Mouse (Mus musculus) embryonic facial prominence, embryonic 11.5 days (tissue): ENCODE measurements at regions not wholly inside any gene's neighbourhood (a gene's known extent, or its start where the extent isn't known, plus 50 kb on each side); places are given as distances from the start of the nearest gene placed in this dataset.

Experiments used
- ATAC-seq: fragments of 200-750 bp; cut with Nextera tagmentation; replicated peaks from 2 replicates; pipeline ENCODE4 v1.8.0; 2017; ENCODE audit warnings: low read depth; ENCODE audit not compliant: insufficient number of reproducible peaks, low FRiP score, low TSS enrichment
- DNase-seq: peaks from one replicate; pipeline ENCODE4 v3.0.0-alpha.2; 2015; ENCODE audit warnings: low spot score
- H3K27ac ChIP-seq: fragments of 300-500 bp; sonication (generic); replicated peaks from 2 replicates; pipeline ENCODE4 v1.5.1; 2014; ENCODE audit warnings: mild to moderate bottlenecking, low read depth, low read length, control low read depth
- H3K27me3 ChIP-seq: fragments of 300-500 bp; sonication (generic); 2 replicates; pipeline ENCODE4 v1.6.1; 2014; ENCODE audit warnings: mild to moderate bottlenecking, low read length, moderate library complexity, mixed read lengths; ENCODE audit not compliant: control insufficient read depth, insufficient read depth
- H3K36me3 ChIP-seq: fragments of 300-500 bp; sonication (generic); replicated peaks from 2 replicates; pipeline ENCODE4 v1.6.1; 2014; ENCODE audit warnings: low read depth, mild to moderate bottlenecking, low read length, moderate library complexity, mixed read lengths; ENCODE audit not compliant: control insufficient read depth, insufficient read depth
- H3K4me1 ChIP-seq: fragments of 300-500 bp; sonication (generic); 2 replicates; pipeline ENCODE4 v1.6.1; 2014; ENCODE audit warnings: low read length, mixed read lengths; ENCODE audit not compliant: control insufficient read depth, insufficient read depth
- H3K4me2 ChIP-seq: fragments of 300-500 bp; sonication (generic); 2 replicates; pipeline ENCODE4 v1.6.1; 2014; ENCODE audit warnings: low read depth, mild to moderate bottlenecking, control low read depth, low read length, moderate library complexity
- H3K4me3 ChIP-seq: fragments of 300-500 bp; sonication (generic); 2 replicates; pipeline ENCODE4 v1.5.1; 2014; ENCODE audit warnings: low read depth, low read length, control low read depth
- H3K9ac ChIP-seq: fragments of 300-500 bp; sonication (generic); replicated peaks from 2 replicates; pipeline ENCODE4 v1.6.1; 2014; ENCODE audit warnings: mild to moderate bottlenecking, control low read depth, low read length
- H3K9me3 ChIP-seq: fragments of 300-500 bp; sonication (generic); replicated peaks from 2 replicates; pipeline ENCODE4 v1.6.1; 2016; ENCODE audit warnings: mild to moderate bottlenecking, low read length, inconsistent platforms, mixed read lengths; ENCODE audit not compliant: control insufficient read depth
- WGBS: fragments of 180-500 bp; shearing (Covaris S2); extraction: QIAGEN DNeasy Blood & Tissue Kit; methylation state at CpG from one replicate; pipeline ENCODE4 v1.1.7; 2014; 5-methylcytosine and 5-hydroxymethylcytosine counted together

DNA sequence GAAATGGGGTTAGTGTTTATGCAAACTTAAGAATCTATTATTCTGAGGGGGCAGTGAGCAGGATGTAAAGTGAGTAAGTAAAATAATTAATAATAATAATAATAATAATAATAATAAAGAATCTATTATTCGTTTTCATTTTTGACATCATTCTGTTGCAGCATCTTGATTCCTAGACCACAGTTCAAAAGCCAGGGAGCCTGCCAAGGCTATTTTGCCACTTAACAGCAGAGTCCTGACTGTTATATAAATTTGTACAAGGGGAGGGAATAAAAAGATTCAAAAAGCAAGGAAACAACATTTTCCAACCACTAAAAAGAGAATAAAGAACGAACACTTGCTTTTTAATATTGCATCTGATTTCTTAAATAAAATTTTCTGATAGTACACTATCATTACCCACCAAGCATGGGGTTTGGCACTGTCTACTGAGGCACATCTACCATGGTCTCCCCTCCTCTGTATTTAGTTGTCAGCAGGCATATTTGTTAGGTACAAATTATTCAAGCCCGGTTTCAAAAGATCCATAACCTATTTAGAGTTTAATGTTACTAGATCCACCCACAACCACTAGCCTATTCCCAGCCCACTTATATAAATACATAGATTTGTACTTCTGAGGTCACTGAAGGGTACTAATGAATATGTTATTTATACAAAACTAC is 228.8 kb upstream of the Zic4 start:
- Histone ChIP-seq H3K36me3 (no peaks in the 10 kb centered on the region), H3K27me3 (no peaks in the 10 kb centered on the region), H3K9me3 (no peaks in the 10 kb centered on the region), H3K9ac (no peak overlapping the region), H3K4me2 (no peak overlapping the region), H3K4me1 (no peaks in the 10 kb centered on the region), H3K27ac (no peak overlapping the region), H3K4me3 (no peak overlapping the region)
- 85% methylated on average over 3 of the region's 3 CpGs for WGBS
- ATAC-seq (no peak), DNase-seq (no peak)

DNA sequence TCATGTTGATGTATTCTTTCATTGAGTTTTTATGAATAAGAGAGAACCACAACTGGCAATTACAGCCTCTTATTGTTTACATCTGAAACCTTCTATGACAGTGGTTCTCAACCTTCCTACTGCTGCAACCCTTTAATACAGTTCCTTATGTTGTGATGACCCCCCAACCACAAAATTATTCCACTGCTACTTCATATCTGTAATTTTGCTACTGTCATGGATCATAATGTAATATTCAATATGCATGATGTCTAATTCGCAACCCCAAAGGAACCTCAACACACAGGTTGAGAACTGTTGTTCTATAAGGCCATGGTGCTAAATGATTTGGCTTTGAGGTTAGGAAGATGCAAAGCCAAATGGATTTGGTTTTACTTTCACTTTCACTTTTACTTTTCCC is 227.9 kb upstream of the Zic4 start:
- no peaks in the 10 kb centered on the region for H3K4me1 ChIP-seq
- no peak overlapping the region for H3K27ac ChIP-seq
- no peak for DNase-seq
- no peaks in the 10 kb centered on the region for H3K27me3 ChIP-seq
- H3K36me3 ChIP-seq = no peaks in the 10 kb centered on the region
- no peak overlapping the region for H3K4me3 ChIP-seq
- no peak overlapping the region for H3K9ac ChIP-seq
- 81% methylated on average over 1 of the region's 1 CpGs for WGBS
- H3K4me2 ChIP-seq = no peak overlapping the region
- no peak for ATAC-seq
- H3K9me3 ChIP-seq = no peaks in the 10 kb centered on the region

DNA sequence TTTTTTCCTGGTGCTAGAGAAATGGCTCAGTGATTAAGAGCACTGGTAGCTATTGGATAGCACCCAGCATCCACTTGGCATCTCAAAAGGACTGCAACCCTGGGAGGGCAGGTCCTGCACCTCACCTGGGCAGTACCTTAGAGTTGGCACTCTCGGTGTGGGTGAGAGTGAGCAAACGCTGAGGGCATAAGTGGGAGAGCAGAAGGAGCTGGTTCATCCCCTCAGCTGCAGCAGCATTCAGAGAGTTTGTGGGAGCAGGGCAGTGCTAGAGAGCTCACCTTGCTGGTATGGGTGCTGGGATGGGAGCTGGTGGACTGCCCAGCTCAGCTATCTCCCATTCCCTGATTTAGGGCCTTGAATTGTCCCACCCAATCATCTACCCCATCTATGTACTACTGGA is 227.1 kb upstream of the Zic4 start:
- WGBS = 78% methylated on average over 2 of the region's 2 CpGs
- ATAC-seq (no peak), DNase-seq (no peak)
- Histone ChIP-seq H3K9ac (no peak overlapping the region), H3K4me1 (no peaks in the 10 kb centered on the region), H3K36me3 (no peaks in the 10 kb centered on the region), H3K4me3 (no peak overlapping the region), H3K4me2 (no peak overlapping the region), H3K27me3 (no peaks in the 10 kb centered on the region), H3K9me3 (no peaks in the 10 kb centered on the region), H3K27ac (no peak overlapping the region)

DNA sequence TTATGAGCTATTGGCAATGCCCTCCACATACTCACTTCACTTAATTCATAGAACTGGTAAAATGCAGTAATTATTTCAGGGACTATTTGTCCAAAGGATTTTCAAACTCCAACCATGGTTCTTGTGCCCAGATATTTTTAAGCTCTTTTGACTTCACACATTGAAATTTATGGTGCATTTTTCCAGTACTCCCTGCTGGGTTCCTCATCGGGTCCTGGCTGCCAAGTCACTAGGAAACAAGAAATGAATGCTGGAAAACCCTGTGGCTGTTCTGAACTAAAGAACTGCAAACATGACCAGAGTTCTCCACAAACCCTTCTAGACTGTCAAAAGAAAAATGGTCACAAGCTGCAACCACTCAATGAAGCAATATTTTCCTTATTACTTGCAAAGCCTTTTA is 221.6 kb upstream of the Zic4 start:
- no peak overlapping the region for H3K4me3 ChIP-seq
- DNase-seq = no peak
- no peak overlapping the region for H3K4me2 ChIP-seq
- 64% methylated on average over 1 of the region's 1 CpGs for WGBS
- H3K27ac ChIP-seq = no peak overlapping the region
- no peaks in the 10 kb centered on the region for H3K4me1 ChIP-seq
- no peak for ATAC-seq
- no peaks in the 10 kb centered on the region for H3K27me3 ChIP-seq
- H3K9me3 ChIP-seq = no peaks in the 10 kb centered on the region
- no peaks in the 10 kb centered on the region for H3K36me3 ChIP-seq
- H3K9ac ChIP-seq = no peak overlapping the region

DNA sequence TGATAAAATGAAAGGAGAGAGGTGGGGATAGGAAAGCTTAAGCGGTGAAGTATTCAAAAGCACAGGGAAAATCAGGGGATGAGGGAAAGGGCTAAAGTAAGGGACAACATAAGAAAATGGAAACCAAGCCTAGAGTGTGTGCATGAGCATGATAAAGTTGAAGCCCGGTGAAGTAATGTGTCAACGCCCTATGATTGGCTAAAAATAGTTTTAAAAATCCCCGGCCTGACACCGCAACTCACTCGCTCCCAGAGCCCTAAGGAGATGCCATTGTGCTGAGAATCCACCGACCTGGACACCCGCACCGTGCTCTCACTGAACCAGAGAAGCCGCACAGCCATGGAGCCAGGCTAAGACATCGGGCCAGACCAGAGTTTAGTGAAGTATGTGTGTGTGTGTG is 210.3 kb upstream of the Zic4 start:
- Histone ChIP-seq H3K9me3 (no peaks in the 10 kb centered on the region), H3K4me1 (no peaks in the 10 kb centered on the region), H3K9ac (no peak overlapping the region), H3K4me3 (no peak overlapping the region), H3K36me3 (no peaks in the 10 kb centered on the region), H3K27ac (no peak overlapping the region), H3K27me3 (no peaks in the 10 kb centered on the region), H3K4me2 (no peak overlapping the region)
- ATAC-seq = no peak
- no peak for DNase-seq
- 89% methylated on average over 11 of the region's 11 CpGs for WGBS

DNA sequence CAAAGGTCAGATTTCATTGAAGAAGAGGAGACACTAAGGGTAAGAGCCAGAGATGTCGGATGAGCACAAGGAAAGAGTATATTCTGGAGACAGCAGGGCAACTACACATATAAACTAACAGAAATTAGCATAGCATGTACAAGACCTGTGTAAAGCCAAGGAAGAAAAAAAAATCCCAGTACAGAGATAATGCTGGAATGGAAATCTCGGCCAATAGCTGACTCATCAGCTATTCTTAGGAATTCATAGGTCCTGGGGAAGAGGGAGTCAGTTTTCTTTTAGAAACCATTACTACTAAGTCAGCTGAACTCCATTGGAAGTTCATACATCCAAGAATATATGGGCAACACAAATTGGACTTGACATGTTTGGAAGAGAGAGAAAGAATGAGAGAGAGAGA is 202.9 kb upstream of the Zic4 start:
- no peak overlapping the region for H3K4me3 ChIP-seq
- WGBS = 85% methylated on average over 2 of the region's 2 CpGs
- ATAC-seq (no peak), DNase-seq (no peak)
- H3K4me1 ChIP-seq = no peaks in the 10 kb centered on the region
- H3K36me3 ChIP-seq = no peaks in the 10 kb centered on the region
- no peak overlapping the region for H3K4me2 ChIP-seq
- H3K27ac ChIP-seq = no peak overlapping the region
- H3K9me3 ChIP-seq = no peaks in the 10 kb centered on the region
- H3K9ac ChIP-seq = no peak overlapping the region
- no peaks in the 10 kb centered on the region for H3K27me3 ChIP-seq

DNA sequence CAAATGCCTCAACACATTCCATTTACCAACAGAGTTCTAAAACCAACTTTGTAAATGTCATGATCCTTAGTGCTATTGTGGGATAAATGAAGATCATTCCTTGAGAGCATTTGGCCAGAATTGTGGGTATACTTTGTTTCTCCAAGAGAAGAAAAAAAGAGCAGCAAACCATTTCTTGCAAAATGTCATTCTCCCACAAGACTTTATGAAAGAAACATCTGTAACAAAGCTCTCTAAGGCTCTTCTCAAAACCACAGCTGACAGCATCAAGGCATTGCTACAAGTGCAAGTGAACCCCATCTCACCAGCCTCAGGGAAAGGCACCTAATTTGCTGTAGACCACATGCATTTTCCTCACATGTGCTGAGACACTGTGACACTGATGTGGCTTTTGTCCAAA is 194.3 kb upstream of the Zic4 start:
- no peaks in the 10 kb centered on the region for H3K27me3 ChIP-seq
- ATAC-seq = no peak
- H3K27ac ChIP-seq = no peak overlapping the region
- H3K36me3 ChIP-seq = no peaks in the 10 kb centered on the region
- no peaks in the 10 kb centered on the region for H3K9me3 ChIP-seq
- no peaks in the 10 kb centered on the region for H3K4me1 ChIP-seq
- no peak overlapping the region for H3K4me2 ChIP-seq
- DNase-seq = no peak
- H3K4me3 ChIP-seq = no peak overlapping the region
- no peak overlapping the region for H3K9ac ChIP-seq

DNA sequence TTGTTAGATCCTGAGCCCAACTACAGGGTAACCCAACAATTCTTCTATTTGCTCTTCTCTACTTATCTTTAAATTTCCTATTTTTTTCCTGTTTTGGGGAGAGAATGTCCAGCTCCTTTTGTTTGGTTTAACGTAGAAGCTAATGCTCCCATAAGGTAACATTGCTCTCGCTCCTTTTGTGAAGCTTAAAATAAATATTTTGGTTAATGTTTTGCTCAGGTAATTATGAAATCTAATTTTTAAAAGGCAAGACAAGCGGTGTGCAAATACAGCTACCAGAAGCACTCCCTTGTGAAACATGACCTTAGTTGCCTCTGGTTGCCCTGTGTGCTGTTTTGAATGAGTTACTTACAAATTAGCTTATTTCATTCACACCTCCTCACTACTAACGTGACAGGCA is 169.0 kb upstream of the Zic4 start:
- Histone ChIP-seq H3K4me1 (no peaks in the 10 kb centered on the region), H3K27ac (no peak overlapping the region), H3K36me3 (no peaks in the 10 kb centered on the region), H3K9ac (no peak overlapping the region), H3K4me3 (no peak overlapping the region), H3K27me3 (no peaks in the 10 kb centered on the region), H3K4me2 (no peak overlapping the region), H3K9me3 (no peaks in the 10 kb centered on the region)
- WGBS = 79% methylated on average over 4 of the region's 4 CpGs
- no peak for ATAC-seq
- no peak for DNase-seq
